Mouse (Mus musculus): ENCODE data around the gene Gm3252. TPM values are rescaled to one million over a fixed set of nuclear protein-coding genes. Genes with fewer than 3 reads are reported as not detected.

Gene Gm3252
- polyA plus RNA-seq (2017; shearing (Covaris generic)), result 1 to 10 TPM in 1 of 2 experiments, under 1 TPM in 1; 0.58 to 2.4 TPM

GRCm38 (mm10) chr14:4726038-4726880 lies at the start of gene Gm3252:
TSS of gene Gm3252 (plus strand) at chr14:4726775.

GRCm38 (mm10) chr14:4708938-4709337 lies 17.6 kb upstream of the Gm3252 start, which contains the start of gene Gm7876:
TSS of gene Gm7876 (plus strand) at chr14:4709238.

GRCm38 (mm10) chr14:4776037-4776436 lies 49.5 kb downstream of the Gm3252 start, which contains the start of gene Gm9602:
TSS of gene Gm9602 (plus strand) at chr14:4776337.

Other genes starting within 250 kb of the Gm3252 start
- gene Gm3182, start 245.0 kb upstream of the Gm3252 start, polyA plus RNA-seq (2017; shearing (Covaris generic)), result under 1 TPM in 1 of 2 experiments, not detected in 1; 0.23 TPM
- under 1 TPM in 1 of 2 experiments, not detected in 1; 0.36 TPM for gene Gm3047, start 171.4 kb upstream of the Gm3252 start, polyA plus RNA-seq (2017; shearing (Covaris generic))
- gene Gm8159, start 94.4 kb upstream of the Gm3252 start, polyA plus RNA-seq (2017; shearing (Covaris generic)), result not detected
- gene Gm3239, start 62.6 kb upstream of the Gm3252 start, polyA plus RNA-seq (2017; shearing (Covaris generic)), result not detected
- gene Gm7876, start 17.5 kb upstream of the Gm3252 start, polyA plus RNA-seq (2017; shearing (Covaris generic)), result not detected
- gene Gm9602, start 49.6 kb downstream of the Gm3252 start, polyA plus RNA-seq (2017; shearing (Covaris generic)), result not detected
- gene Gm3269, start 111.3 kb downstream of the Gm3252 start, polyA plus RNA-seq (2017; shearing (Covaris generic)), result not detected
- gene Gm3264, start 128.8 kb downstream of the Gm3252 start, polyA plus RNA-seq (2017; shearing (Covaris generic)), result under 1 TPM in 1 of 2 experiments, not detected in 1; 0.24 TPM
- gene Gm3278, start 165.6 kb downstream of the Gm3252 start, polyA plus RNA-seq (2017; shearing (Covaris generic)), result not detected

Measured in activated CD4-positive, CD25-positive, alpha-beta regulatory T cell (primary cell).